Mouse (Mus musculus) limb, embryonic 14.5 days (tissue): Measurements from ENCODE around the gene Npepl1. TPM values are rescaled to one million over a fixed set of nuclear protein-coding genes. Genes with fewer than 3 reads are reported as not detected.
A peak's percentile ranks its signal among the peaks of the same experiment; 100 is the strongest.

Experiments used
- ATAC-seq: fragments of 200-750 bp; cut with Nextera tagmentation; 2 replicates; pipeline ENCODE4 v1.8.0; 2017; ENCODE audit warnings: low read depth, moderate number of reproducible peaks, moderate TSS enrichment; ENCODE audit not compliant: low FRiP score
- DNase-seq: peaks from one replicate; pipeline ENCODE4 v3.0.0-alpha.2; 2015; ENCODE audit warnings: low spot score
- H3K27ac ChIP-seq: fragments of 300-500 bp; sonication (generic); replicated peaks from 2 replicates; pipeline ENCODE4 v1.5.1; 2014; ENCODE audit warnings: low read depth, mild to moderate bottlenecking, low read length, moderate library complexity, mixed read lengths
- H3K27me3 ChIP-seq: fragments of 300-500 bp; sonication (generic); 2 replicates; pipeline ENCODE4 v1.6.1; 2014; ENCODE audit warnings: low read length, mixed read lengths; ENCODE audit not compliant: control insufficient read depth, insufficient read depth
- H3K36me3 ChIP-seq: fragments of 300-500 bp; sonication (generic); 2 replicates; pipeline ENCODE4 v1.6.1; 2014; ENCODE audit warnings: mild to moderate bottlenecking, low read length, moderate library complexity, mixed read lengths; ENCODE audit not compliant: control insufficient read depth, insufficient read depth
- H3K4me1 ChIP-seq: fragments of 300-500 bp; sonication (generic); 2 replicates; pipeline ENCODE4 v1.6.1; 2014; ENCODE audit warnings: antibody characterized with exemption, low read length, mixed read lengths; ENCODE audit not compliant: control insufficient read depth, insufficient read depth
- H3K4me2 ChIP-seq: fragments of 300-500 bp; sonication (generic); replicated peaks from 2 replicates; pipeline ENCODE4 v1.6.1; 2014; ENCODE audit warnings: low read depth, mild to moderate bottlenecking, low read length, moderate library complexity; ENCODE audit not compliant: severe bottlenecking
- H3K4me3 ChIP-seq: fragments of 300-500 bp; sonication (generic); replicated peaks from 2 replicates; pipeline ENCODE4 v1.5.1; 2014; ENCODE audit warnings: low read length
- H3K9ac ChIP-seq: fragments of 300-500 bp; sonication (generic); 2 replicates; pipeline ENCODE4 v1.6.1; 2014; ENCODE audit warnings: mild to moderate bottlenecking, low read depth, low read length, moderate library complexity; ENCODE audit not compliant: severe bottlenecking
- H3K9me3 ChIP-seq: fragments of 300-500 bp; sonication (generic); 2 replicates; pipeline ENCODE4 v1.6.1; 2016; ENCODE audit warnings: low read length; ENCODE audit not compliant: control insufficient read depth
- POLR2A ChIP-seq: fragments of 200-500 bp; IDR thresholded peaks from 2 replicates; pipeline ENCODE4 v1.8.0; 2012; ENCODE audit warnings: inconsistent platforms, mild to moderate bottlenecking, moderate library complexity, borderline replicate concordance; ENCODE audit not compliant: insufficient read depth, insufficient read length; ENCODE audit errors: extremely low read depth
- WGBS: fragments of 180-500 bp; shearing (Covaris S2); extraction: QIAGEN DNeasy Blood & Tissue Kit; methylation state at CpG from one replicate; pipeline ENCODE4 v1.1.7; 2014; 5-methylcytosine and 5-hydroxymethylcytosine counted together
- polyA plus RNA-seq, 2 experiments: library from polyadenylated mRNA; depleted of rRNA in 1 of 2; stranded (reverse) in 1 of 2; unstranded in 1 of 2; fragments of >200 nt; fragmentation: Nextera tagmentation in 1 of 2; extraction: Ambion mirVana in 1 of 2; gene quantifications; 2 replicates each; pipeline versions ENCODE4 v1.2.1 to v1.2.3; 2012 to 2014

The Npepl1 gene
- polyA plus RNA-seq, 2 experiments, result 72.4 to 136 TPM

DNA sequence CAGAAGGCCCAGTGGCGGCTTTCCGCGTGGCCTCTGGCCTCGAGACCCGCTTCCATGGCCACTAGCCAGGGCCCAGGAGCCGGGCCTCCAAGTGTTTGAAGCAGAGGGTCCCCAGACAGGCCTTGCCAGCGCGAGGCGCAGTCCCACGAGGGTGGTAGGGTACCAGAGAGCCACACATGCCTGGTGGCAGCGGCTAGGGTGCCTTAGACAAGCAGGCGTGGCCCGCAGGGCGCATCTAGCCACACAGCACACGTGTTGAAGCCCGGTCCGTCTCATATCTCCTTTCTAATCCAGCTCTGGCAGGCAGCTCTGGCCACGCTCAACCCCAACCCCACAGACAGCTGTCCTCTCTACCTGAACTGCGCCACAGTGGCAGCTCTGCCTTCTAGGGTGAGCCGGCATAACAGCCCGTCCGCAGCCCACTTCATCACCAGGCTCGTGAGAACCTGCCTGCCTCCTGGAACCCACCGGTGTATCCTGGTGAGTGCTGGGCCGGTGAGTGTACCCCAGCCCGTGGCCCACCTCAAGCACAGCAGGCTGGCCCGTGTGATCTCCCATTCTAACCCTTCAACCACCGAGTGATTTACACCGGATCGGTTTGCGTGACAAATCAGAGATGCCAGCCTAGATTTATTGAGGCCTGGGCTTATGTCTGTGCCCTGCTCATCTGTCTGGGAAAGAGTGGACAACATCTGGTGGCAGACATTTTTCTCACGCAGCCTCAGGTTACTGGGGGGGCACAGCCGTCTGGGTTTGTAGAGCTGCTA lies 817 bp downstream of the Npepl1 start:
- 43% methylated on average over 32 of the region's 33 CpGs for WGBS
- peaks cover 26% of the 10 kb centered on the region for H3K36me3 ChIP-seq
- TF ChIP-seq POLR2A, result no peak
- H3K27ac ChIP-seq, result peak overlapping the region; percentile 74
- ATAC-seq (peak; percentile 38), DNase-seq (peak; percentile 23)
- H3K4me3 ChIP-seq, result peak overlapping the region; percentile 54
- H3K9ac ChIP-seq, result peak overlapping the region; percentile 94
- H3K9me3 ChIP-seq, result no peaks in the 10 kb centered on the region
- peaks cover 17% of the 10 kb centered on the region for H3K4me1 ChIP-seq
- peak overlapping the region; percentile 91 for H3K4me2 ChIP-seq
- H3K27me3 ChIP-seq, result no peaks in the 10 kb centered on the region

DNA sequence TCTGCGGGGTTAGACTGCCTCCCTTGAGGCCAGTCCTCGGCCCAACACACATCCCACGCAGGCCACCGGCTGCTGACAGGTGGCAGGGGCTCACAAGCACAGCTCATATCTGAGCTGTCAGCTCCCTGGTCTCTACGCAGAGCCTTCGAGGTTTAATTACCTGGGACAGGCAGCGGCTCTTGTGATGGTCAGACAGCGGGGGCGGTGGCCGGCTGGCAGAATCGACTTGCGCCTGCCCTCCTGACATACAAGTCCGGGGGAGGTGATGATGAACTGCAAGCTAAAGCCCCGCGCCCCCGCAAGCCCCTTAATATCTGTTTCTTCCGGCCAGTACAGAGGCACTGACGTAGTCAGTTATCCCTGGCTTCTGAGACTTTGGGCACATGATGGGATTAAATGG lies 2.8 kb downstream of the Npepl1 start:
- peaks cover 42% of the 10 kb centered on the region for H3K36me3 ChIP-seq
- TF ChIP-seq POLR2A, result no peak
- no peak overlapping the region for H3K4me3 ChIP-seq
- no peak overlapping the region for H3K4me2 ChIP-seq
- H3K4me1 ChIP-seq, result peaks cover 17% of the 10 kb centered on the region
- H3K27me3 ChIP-seq, result no peaks in the 10 kb centered on the region
- no peak for DNase-seq
- H3K9me3 ChIP-seq, result no peaks in the 10 kb centered on the region
- 73% methylated on average over 18 of the region's 18 CpGs for WGBS
- ATAC-seq, result no peak
- no peak overlapping the region for H3K9ac ChIP-seq
- no peak overlapping the region for H3K27ac ChIP-seq

DNA sequence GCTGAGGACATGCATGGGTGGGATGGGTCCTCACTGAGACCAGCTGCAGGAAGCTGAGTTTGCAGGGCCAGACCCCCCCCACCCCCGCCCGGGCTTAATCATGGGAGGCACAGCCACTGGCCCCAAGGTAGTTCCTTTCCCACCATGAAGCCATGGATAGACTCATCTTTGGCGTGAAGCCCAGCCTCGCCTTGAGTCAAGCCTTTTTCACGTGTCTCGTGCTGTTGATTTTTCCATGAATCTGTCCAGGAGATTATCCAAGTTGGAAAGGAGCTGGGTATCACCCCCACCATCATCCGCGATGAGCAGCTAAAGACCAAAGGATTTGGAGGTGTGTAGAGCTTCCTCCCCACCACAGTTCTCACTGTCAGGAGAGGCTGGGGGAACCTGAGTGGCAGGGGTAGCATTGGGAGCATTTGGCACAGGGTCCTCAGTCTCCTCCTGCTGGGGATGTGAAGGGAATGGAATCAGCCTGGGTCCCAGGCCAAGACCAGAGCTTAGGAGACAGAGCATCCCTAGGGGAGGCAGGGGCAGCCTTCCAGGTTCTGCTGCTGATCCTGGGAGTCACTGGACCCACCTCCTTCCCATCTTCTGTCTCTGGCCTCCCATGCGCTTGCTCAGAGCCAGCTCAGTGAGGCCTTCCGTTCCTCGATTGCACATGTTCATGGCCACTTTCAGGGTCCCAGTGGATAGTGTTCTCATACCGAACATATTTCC lies 4.2 kb downstream of the Npepl1 start:
- WGBS, result 83% methylated on average over 12 of the region's 12 CpGs

DNA sequence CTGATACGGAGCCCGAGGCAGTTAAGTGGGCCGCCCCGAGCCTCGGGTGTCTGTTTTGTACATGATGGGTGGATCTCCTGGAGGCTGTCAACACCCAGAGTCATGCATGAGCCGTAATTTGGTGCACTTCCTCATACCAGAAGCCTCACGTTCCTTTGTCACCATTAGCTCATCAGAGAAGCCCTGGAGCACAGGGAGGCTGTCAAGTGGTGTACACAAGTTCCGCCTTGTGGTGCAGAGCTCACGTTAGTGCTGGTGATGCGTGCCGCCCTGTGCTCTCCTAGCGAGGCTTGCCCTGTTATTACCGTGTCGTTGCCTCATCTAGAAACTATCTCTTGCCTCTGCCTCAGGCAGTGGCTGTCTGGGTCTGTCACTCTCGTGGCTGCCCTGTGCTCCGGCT lies 6.8 kb downstream of the Npepl1 start:
- ATAC-seq, result 0 out of 2 replicates have a peak, but pooled peaks have one; percentile 27
- no peak for TF ChIP-seq POLR2A
- Histone ChIP-seq H3K4me3 (no peak overlapping the region), H3K27me3 (no peaks in the 10 kb centered on the region), H3K4me1 (no peaks in the 10 kb centered on the region), H3K9me3 (no peaks in the 10 kb centered on the region), H3K4me2 (no peak overlapping the region), H3K9ac (no peak overlapping the region), H3K36me3 (peaks cover 71% of the 10 kb centered on the region), H3K27ac (no peak overlapping the region)
- 75% methylated on average over 16 of the region's 16 CpGs for WGBS
- peak; percentile 42 for DNase-seq

More for the DNA sequence above, 4.2 kb downstream of the Npepl1 start:
- no peaks in the 10 kb centered on the region for H3K9me3 ChIP-seq
- DNase-seq (no peak), ATAC-seq (no peak)
- H3K9ac ChIP-seq, result no peak overlapping the region
- no peak overlapping the region for H3K4me2 ChIP-seq
- no peak for TF ChIP-seq POLR2A
- H3K27ac ChIP-seq, result no peak overlapping the region
- peaks cover 45% of the 10 kb centered on the region for H3K36me3 ChIP-seq
- no peaks in the 10 kb centered on the region for H3K27me3 ChIP-seq
- peaks cover 17% of the 10 kb centered on the region for H3K4me1 ChIP-seq
- H3K4me3 ChIP-seq, result no peak overlapping the region

DNA sequence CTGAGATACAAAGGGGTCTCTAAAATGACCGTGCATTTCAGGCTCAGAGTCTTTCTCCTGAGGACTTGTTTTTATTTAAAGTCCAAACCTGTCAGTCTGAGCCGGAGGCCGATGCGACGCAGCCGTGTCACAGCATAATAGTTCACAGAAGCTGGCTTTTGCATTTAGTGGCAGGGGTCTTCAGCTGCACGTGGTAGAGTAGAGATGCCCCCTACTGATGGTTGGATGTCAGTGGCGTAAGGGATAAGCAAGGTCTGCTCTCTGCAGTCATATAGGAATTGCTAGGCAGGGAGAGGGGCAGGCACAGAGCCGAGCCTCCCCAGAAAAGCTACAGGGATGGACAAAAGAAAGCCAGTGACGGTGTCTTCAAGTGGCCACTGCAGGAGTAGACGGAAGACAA lies 8.0 kb downstream of the Npepl1 start:
- Histone ChIP-seq H3K27ac (no peak overlapping the region), H3K4me1 (no peaks in the 10 kb centered on the region), H3K4me3 (no peak overlapping the region), H3K9ac (no peak overlapping the region), H3K9me3 (no peaks in the 10 kb centered on the region), H3K4me2 (no peak overlapping the region), H3K27me3 (no peaks in the 10 kb centered on the region), H3K36me3 (peaks cover 78% of the 10 kb centered on the region)
- ATAC-seq (no peak), DNase-seq (no peak)
- no peak for TF ChIP-seq POLR2A
- 58% methylated on average over 11 of the region's 11 CpGs for WGBS
